Mouse (Mus musculus) hindbrain, embryonic 11.5 days (tissue): ENCODE measurements around the gene Zic4. TPM values are rescaled to one million over a fixed set of nuclear protein-coding genes. Genes with fewer than 3 reads are reported as not detected.

Source experiments
- ATAC-seq: fragments of 200-750 bp; cut with Nextera tagmentation; 2 replicates; pipeline ENCODE4 v1.8.0; 2017; ENCODE audit warnings: mild to moderate bottlenecking, moderate TSS enrichment, moderate library complexity; ENCODE audit not compliant: low FRiP score
- DNase-seq: peaks from one replicate; pipeline ENCODE4 v3.0.0-alpha.2; 2015; ENCODE audit warnings: low spot score
- H3K27ac ChIP-seq: fragments of 300-500 bp; sonication (generic); 2 replicates; pipeline ENCODE4 v1.5.1; 2014; ENCODE audit warnings: mild to moderate bottlenecking, low read depth, low read length
- H3K27me3 ChIP-seq: fragments of 300-500 bp; sonication (generic); 2 replicates; pipeline ENCODE4 v1.6.1; 2014; ENCODE audit warnings: mild to moderate bottlenecking, low read length, moderate library complexity, mixed read lengths; ENCODE audit not compliant: control insufficient read depth, insufficient read depth
- H3K36me3 ChIP-seq: fragments of 300-500 bp; sonication (generic); 2 replicates; pipeline ENCODE4 v1.6.1; 2014; ENCODE audit warnings: mild to moderate bottlenecking, low read length, moderate library complexity, mixed read lengths; ENCODE audit not compliant: control insufficient read depth, insufficient read depth
- H3K4me1 ChIP-seq: fragments of 300-500 bp; sonication (generic); replicated peaks from 2 replicates; pipeline ENCODE4 v1.6.1; 2014; ENCODE audit warnings: low read length, mixed read lengths; ENCODE audit not compliant: control insufficient read depth, insufficient read depth
- H3K4me2 ChIP-seq: fragments of 300-500 bp; sonication (generic); replicated peaks from 2 replicates; pipeline ENCODE4 v1.6.1; 2014; ENCODE audit warnings: mild to moderate bottlenecking, low read depth, low read length
- H3K4me3 ChIP-seq: fragments of 300-500 bp; sonication (generic); 2 replicates; pipeline ENCODE4 v1.5.1; 2014; ENCODE audit warnings: low read depth, low read length
- H3K9ac ChIP-seq: fragments of 300-500 bp; sonication (generic); 2 replicates; pipeline ENCODE4 v1.6.1; 2014; ENCODE audit warnings: low read depth, low read length
- H3K9me3 ChIP-seq: fragments of 300-500 bp; sonication (generic); 2 replicates; pipeline ENCODE4 v1.6.1; 2016; ENCODE audit warnings: low read length; ENCODE audit not compliant: control insufficient read depth
- WGBS: fragments of 180-500 bp; shearing (Covaris S2); extraction: QIAGEN DNeasy Blood & Tissue Kit; methylation state at CpG from one replicate; pipeline ENCODE4 v1.1.7; 2014; 5-methylcytosine and 5-hydroxymethylcytosine counted together
- polyA plus RNA-seq: library from polyadenylated mRNA; unstranded; fragments of >200 nt; fragmentation: Nextera tagmentation; extraction: Ambion mirVana; gene quantifications from 2 replicates; pipeline ENCODE4 v1.2.1, GENCODE M21; 2014

Zic4 gene
- 32.8 and 36.5 TPM in 2 replicates for polyA plus RNA-seq

GRCm38 (mm10) chr9:91361856-91362601 is at the start of gene Zic4:
Gene Zic4, plus strand, starts transcription at chr9:91362413.
- no peaks in the 10 kb centered on the region for H3K36me3 ChIP-seq
- ATAC-seq (peak; percentile 55), DNase-seq (peak; percentile 76)
- WGBS: under 1% methylated on average over 38 of the region's 45 CpGs
- peak within 1 kb of the TSS; percentile 79 for H3K4me3 ChIP-seq
- H3K9ac ChIP-seq: peak within 1 kb of the TSS; percentile 96
- peaks cover 47% of the 10 kb centered on the region for H3K27me3 ChIP-seq
- H3K4me2 ChIP-seq: peak within 1 kb of the TSS; percentile 44
- H3K9me3 ChIP-seq: no peaks in the 10 kb centered on the region
- peak within 1 kb of the TSS; percentile 96 for H3K27ac ChIP-seq
- no peaks in the 10 kb centered on the region for H3K4me1 ChIP-seq

GRCm38 (mm10) chr9:91347591-91347990 is 14.6 kb upstream of the Zic4 start:
- H3K4me1 ChIP-seq: peaks cover 2% of the 10 kb centered on the region; the same call in 1 of the 2 replicates
- H3K4me3 ChIP-seq: no peak overlapping the region
- H3K9ac ChIP-seq: no peak overlapping the region
- no peak for DNase-seq
- H3K36me3 ChIP-seq: no peaks in the 10 kb centered on the region
- no peak overlapping the region for H3K4me2 ChIP-seq
- no peaks in the 10 kb centered on the region for H3K9me3 ChIP-seq
- ATAC-seq: no peak
- H3K27me3 ChIP-seq: peaks cover 21% of the 10 kb centered on the region
- no peak overlapping the region for H3K27ac ChIP-seq
- 78% methylated on average over 2 of the region's 2 CpGs for WGBS

GRCm38 (mm10) chr9:91348746-91349145 is 13.5 kb upstream of the Zic4 start:
- H3K9ac ChIP-seq: no peak overlapping the region
- no peaks in the 10 kb centered on the region for H3K9me3 ChIP-seq
- no peak overlapping the region for H3K4me2 ChIP-seq
- 31% methylated on average over 1 of the region's 1 CpGs for WGBS
- ATAC-seq (no peak), DNase-seq (no peak)
- no peaks in the 10 kb centered on the region for H3K36me3 ChIP-seq
- H3K27ac ChIP-seq: no peak overlapping the region
- H3K4me3 ChIP-seq: no peak overlapping the region
- peaks cover 27% of the 10 kb centered on the region for H3K27me3 ChIP-seq
- peaks cover 2% of the 10 kb centered on the region; the same call in 1 of the 2 replicates for H3K4me1 ChIP-seq

- H3K4me2 ChIP-seq: peak overlapping the region; percentile 50
- peak overlapping the region; percentile 30; the same call in 1 of the 2 replicates for H3K27ac ChIP-seq
- peak overlapping the region; percentile 47 for H3K9ac ChIP-seq
- H3K27me3 ChIP-seq: peaks cover 40% of the 10 kb centered on the region
- 2% methylated on average over 16 of the region's 16 CpGs for WGBS
- DNase-seq (peak; percentile 54), ATAC-seq (no peak)
- no peaks in the 10 kb centered on the region for H3K36me3 ChIP-seq
- no peaks in the 10 kb centered on the region for H3K9me3 ChIP-seq
- H3K4me1 ChIP-seq: peaks cover 2% of the 10 kb centered on the region; the same call in 1 of the 2 replicates
- H3K4me3 ChIP-seq: peak overlapping the region; percentile 28
Measured at GRCm38 (mm10) chr9:91350211-91350791, 11.9 kb upstream of the Zic4 start.

- peak; percentile 69 for DNase-seq
- H3K27me3 ChIP-seq: peaks cover 45% of the 10 kb centered on the region
- peak overlapping the region; percentile 50 for H3K4me2 ChIP-seq
- no peaks in the 10 kb centered on the region for H3K9me3 ChIP-seq
- no peaks in the 10 kb centered on the region for H3K36me3 ChIP-seq
- 0% methylated on average over 14 of the region's 14 CpGs for WGBS
- peak overlapping the region; percentile 28 for H3K4me3 ChIP-seq
- peaks cover 2% of the 10 kb centered on the region; the same call in 1 of the 2 replicates for H3K4me1 ChIP-seq
- H3K27ac ChIP-seq: peak overlapping the region; percentile 30; the same call in 1 of the 2 replicates
- H3K9ac ChIP-seq: peak overlapping the region; percentile 47
- ATAC-seq: peak; percentile 48
Measured at GRCm38 (mm10) chr9:91350861-91351291, 11.3 kb upstream of the Zic4 start.

GRCm38 (mm10) chr9:91351361-91351760 is 10.9 kb upstream of the Zic4 start:
- H3K27ac ChIP-seq: 0 out of 2 replicates have a peak overlapping the region, but pooled peaks have one; percentile 30
- peak overlapping the region; percentile 47 for H3K9ac ChIP-seq
- H3K4me2 ChIP-seq: peak overlapping the region; percentile 50
- H3K36me3 ChIP-seq: no peaks in the 10 kb centered on the region
- 3% methylated on average over 5 of the region's 5 CpGs for WGBS
- ATAC-seq (no peak), DNase-seq (no peak)
- peak overlapping the region; percentile 28 for H3K4me3 ChIP-seq
- H3K27me3 ChIP-seq: peaks cover 46% of the 10 kb centered on the region
- H3K4me1 ChIP-seq: peaks cover 2% of the 10 kb centered on the region; the same call in 1 of the 2 replicates
- H3K9me3 ChIP-seq: no peaks in the 10 kb centered on the region

- 2% methylated on average over 13 of the region's 13 CpGs for WGBS
- Histone ChIP-seq H3K4me3 (peak overlapping the region; percentile 22; the same call in 1 of the 2 replicates), H3K27ac (peak overlapping the region; percentile 54; the same call in 1 of the 2 replicates), H3K27me3 (peaks cover 52% of the 10 kb centered on the region), H3K4me2 (peak overlapping the region; percentile 17), H3K9me3 (no peaks in the 10 kb centered on the region), H3K4me1 (peaks cover 2% of the 10 kb centered on the region; the same call in 1 of the 2 replicates), H3K36me3 (no peaks in the 10 kb centered on the region), H3K9ac (peak overlapping the region; percentile 52)
- DNase-seq: peak; percentile 52
- no peak for ATAC-seq
Measured at GRCm38 (mm10) chr9:91351961-91352411, 10.2 kb upstream of the Zic4 start.

- ATAC-seq (no peak), DNase-seq (peak; percentile 68)
- Histone ChIP-seq H3K9me3 (no peaks in the 10 kb centered on the region), H3K27ac (no peak overlapping the region), H3K4me1 (peaks cover 2% of the 10 kb centered on the region; the same call in 1 of the 2 replicates), H3K4me2 (peak overlapping the region; percentile 17), H3K27me3 (peaks cover 53% of the 10 kb centered on the region), H3K4me3 (peak overlapping the region; percentile 22), H3K36me3 (no peaks in the 10 kb centered on the region), H3K9ac (no peak overlapping the region; the same call in 1 of the 2 replicates)
- 1% methylated on average over 15 of the region's 15 CpGs for WGBS
Measured at GRCm38 (mm10) chr9:91352786-91353185, 9.4 kb upstream of the Zic4 start.
